Mouse (Mus musculus): ENCODE data around the gene Gm5868.
"Not testable (repeated sequence)": the region's sequence is repeated elsewhere in the genome, so short reads cannot be mapped to it uniquely, and the experiment has no call there.

GRCm38 (mm10) chr5:72579599-72579998 is 7.8 kb downstream of the Gm5868 start:
- TF ChIP-seq CTCF (IDR thresholded peaks at IDR 0.05; ENCODE audit: control insufficient read depth, insufficient read depth, low read length); POLR2A (IDR thresholded peaks at IDR 0.05; ENCODE audit: borderline replicate concordance, control insufficient read depth, low read depth, low read length): not testable (repeated sequence)

Data from bone marrow, adult 2 months (tissue).